Mouse (Mus musculus) splenic B cell, adult 2 months (primary cell): ENCODE results near the gene Slc16a6.

ENCODE experiments used
- DNase-seq: peaks from one replicate; pipeline ENCODE4 v3.0.0-alpha.2; 2011; ENCODE audit warnings: low read depth, low spot score
- H3K27me3 ChIP-seq: 2 replicates; pipeline ENCODE4 v1.6.1; 2012; ENCODE audit warnings: mild to moderate bottlenecking, low read length, moderate library complexity, mixed read lengths; ENCODE audit not compliant: control insufficient read depth, poor library complexity, insufficient read depth, severe bottlenecking
- H3K36me3 ChIP-seq: 2 replicates; pipeline ENCODE4 v1.6.1; 2012; ENCODE audit warnings: mild to moderate bottlenecking, low read length, moderate library complexity, mixed read lengths; ENCODE audit not compliant: control insufficient read depth, poor library complexity, insufficient read depth, severe bottlenecking

The Slc16a6 gene

GRCm38 (mm10) chr11:109474836-109475235 lies 1.4 kb upstream of the Slc16a6 start:
- DNase-seq, result no peak
- H3K27me3 ChIP-seq, result no peaks in the 10 kb centered on the region
- no peaks in the 10 kb centered on the region for H3K36me3 ChIP-seq

GRCm38 (mm10) chr11:109474086-109474742 lies 816 bp upstream of the Slc16a6 start:
- DNase-seq, result peak; percentile 49
- Histone ChIP-seq H3K27me3 (no peaks in the 10 kb centered on the region), H3K36me3 (no peaks in the 10 kb centered on the region)

- Histone ChIP-seq H3K27me3 (no peaks in the 10 kb centered on the region), H3K36me3 (no peaks in the 10 kb centered on the region; the same call in 1 of the 2 replicates)
- DNase-seq, result no peak
Observed at GRCm38 (mm10) chr11:109472821-109473170, 602 bp downstream of the Slc16a6 start.

GRCm38 (mm10) chr11:109472171-109472691 lies 1.2 kb downstream of the Slc16a6 start:
- no peaks in the 10 kb centered on the region; the same call in 1 of the 2 replicates for H3K36me3 ChIP-seq
- H3K27me3 ChIP-seq, result no peaks in the 10 kb centered on the region
- DNase-seq, result peak; percentile 66

GRCm38 (mm10) chr11:109470921-109471861 lies 2.2 kb downstream of the Slc16a6 start:
- peak; percentile 53 for DNase-seq
- H3K27me3 ChIP-seq, result no peaks in the 10 kb centered on the region
- H3K36me3 ChIP-seq, result no peaks in the 10 kb centered on the region; the same call in 1 of the 2 replicates

GRCm38 (mm10) chr11:109470170-109470569 lies 3.2 kb downstream of the Slc16a6 start:
- no peaks in the 10 kb centered on the region for H3K27me3 ChIP-seq
- H3K36me3 ChIP-seq, result no peaks in the 10 kb centered on the region; the same call in 1 of the 2 replicates
- peak; percentile 72 for DNase-seq

GRCm38 (mm10) chr11:109468133-109468532 lies 5.3 kb downstream of the Slc16a6 start:
- peaks cover under 1% of the 10 kb centered on the region; the same call in 1 of the 2 replicates for H3K36me3 ChIP-seq
- H3K27me3 ChIP-seq, result no peaks in the 10 kb centered on the region
- DNase-seq, result peak; percentile 50

- DNase-seq, result no peak
- H3K27me3 ChIP-seq, result no peaks in the 10 kb centered on the region
Observed at GRCm38 (mm10) chr11:109466987-109467386, 6.4 kb downstream of the Slc16a6 start.

GRCm38 (mm10) chr11:109465068-109465467 lies 8.3 kb downstream of the Slc16a6 start:
- peaks cover 8% of the 10 kb centered on the region; the same call in 1 of the 2 replicates for H3K36me3 ChIP-seq
- H3K27me3 ChIP-seq, result no peaks in the 10 kb centered on the region
- no peak for DNase-seq

More at GRCm38 (mm10) chr11:109466987-109467386, 6.4 kb downstream of the Slc16a6 start:
- peaks cover 4% of the 10 kb centered on the region; the same call in 1 of the 2 replicates for H3K36me3 ChIP-seq

- H3K27me3 ChIP-seq, result no peaks in the 10 kb centered on the region
- DNase-seq, result no peak
- H3K36me3 ChIP-seq, result peaks cover 12% of the 10 kb centered on the region; the same call in 1 of the 2 replicates
Observed at GRCm38 (mm10) chr11:109460586-109460985, 12.8 kb downstream of the Slc16a6 start.

- Histone ChIP-seq H3K27me3 (no peaks in the 10 kb centered on the region), H3K36me3 (peaks cover 20% of the 10 kb centered on the region)
- DNase-seq, result no peak
Observed at GRCm38 (mm10) chr11:109458165-109458564, 15.2 kb downstream of the Slc16a6 start.

- no peak for DNase-seq
Observed at GRCm38 (mm10) chr11:109456261-109456660, 17.1 kb downstream of the Slc16a6 start.

GRCm38 (mm10) chr11:109451169-109451568 lies 22.2 kb downstream of the Slc16a6 start:
- H3K36me3 ChIP-seq, result peaks cover 23% of the 10 kb centered on the region
- H3K27me3 ChIP-seq, result no peaks in the 10 kb centered on the region
- DNase-seq, result no peak

More at GRCm38 (mm10) chr11:109456261-109456660, 17.1 kb downstream of the Slc16a6 start:
- H3K27me3 ChIP-seq, result no peaks in the 10 kb centered on the region
- H3K36me3 ChIP-seq, result peaks cover 23% of the 10 kb centered on the region

GRCm38 (mm10) chr11:109445438-109446035 lies 27.9 kb downstream of the Slc16a6 start:
- peak; percentile 83 for DNase-seq
- H3K36me3 ChIP-seq, result no peaks in the 10 kb centered on the region; the same call in none of the 2 replicates
- no peaks in the 10 kb centered on the region for H3K27me3 ChIP-seq
